Mouse (Mus musculus) myocyte (in vitro differentiated cells): Measurements from ENCODE around the gene Panx1.

ENCODE experiments used
- CEBPB ChIP-seq: IDR thresholded peaks from 2 replicates; pipeline ENCODE4 v1.6.1; 2011; ENCODE audit warnings: mild to moderate bottlenecking, moderate library complexity; ENCODE audit not compliant: poor library complexity, insufficient read depth, severe bottlenecking
- MAX ChIP-seq: IDR thresholded peaks from one replicate; pipeline ENCODE4 v1.6.1; 2011; ENCODE audit warnings: low read depth, mild to moderate bottlenecking, control low read depth
- MYOD1 ChIP-seq, 3 experiments: IDR thresholded peaks; one replicate each; pipeline ENCODE4 v1.6.1; 2011; ENCODE audit warnings: control low read depth in 2 of 3, low read depth in 2 of 3, mild to moderate bottlenecking in 2 of 3, moderate library complexity in 1 of 3; ENCODE audit not compliant: insufficient read length in 2 of 3, control insufficient read depth in 1 of 3
- POLR2A ChIP-seq: IDR thresholded peaks from one replicate; pipeline ENCODE4 v1.6.1; 2011; ENCODE audit warnings: low read depth, mild to moderate bottlenecking, control low read depth, moderate library complexity; ENCODE audit not compliant: insufficient read length

DNA sequence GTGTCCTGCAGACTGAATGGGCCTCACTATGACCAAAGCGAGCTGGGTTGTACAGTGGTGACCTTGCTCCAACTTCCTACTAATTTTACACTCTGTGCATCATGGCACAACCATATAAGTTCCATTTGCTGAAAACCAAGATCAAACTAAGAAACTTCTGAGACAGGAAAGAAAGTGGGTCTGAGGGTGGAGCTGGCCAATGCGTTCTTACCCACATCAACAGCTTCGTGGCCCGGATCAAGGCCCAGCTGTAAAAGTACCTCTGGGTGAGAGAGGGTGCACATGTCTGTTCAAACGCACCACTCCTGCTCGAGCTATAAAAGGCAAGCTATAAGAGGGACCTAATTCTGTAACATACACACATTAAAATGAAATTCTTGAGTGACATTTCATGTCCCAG is 14.7 kb upstream of the Panx1 start:
- no peak for TF ChIP-seq POLR2A
- no peak for TF ChIP-seq MYOD1 (IDR thresholded peaks at IDR 0.05; ENCODE audit: control insufficient read depth in 1 of 3, insufficient read length in 2 of 3, low read depth in 2 of 3)
- no peak for TF ChIP-seq CEBPB
- TF ChIP-seq MAX = no peak
